In the genomic region with DNA sequence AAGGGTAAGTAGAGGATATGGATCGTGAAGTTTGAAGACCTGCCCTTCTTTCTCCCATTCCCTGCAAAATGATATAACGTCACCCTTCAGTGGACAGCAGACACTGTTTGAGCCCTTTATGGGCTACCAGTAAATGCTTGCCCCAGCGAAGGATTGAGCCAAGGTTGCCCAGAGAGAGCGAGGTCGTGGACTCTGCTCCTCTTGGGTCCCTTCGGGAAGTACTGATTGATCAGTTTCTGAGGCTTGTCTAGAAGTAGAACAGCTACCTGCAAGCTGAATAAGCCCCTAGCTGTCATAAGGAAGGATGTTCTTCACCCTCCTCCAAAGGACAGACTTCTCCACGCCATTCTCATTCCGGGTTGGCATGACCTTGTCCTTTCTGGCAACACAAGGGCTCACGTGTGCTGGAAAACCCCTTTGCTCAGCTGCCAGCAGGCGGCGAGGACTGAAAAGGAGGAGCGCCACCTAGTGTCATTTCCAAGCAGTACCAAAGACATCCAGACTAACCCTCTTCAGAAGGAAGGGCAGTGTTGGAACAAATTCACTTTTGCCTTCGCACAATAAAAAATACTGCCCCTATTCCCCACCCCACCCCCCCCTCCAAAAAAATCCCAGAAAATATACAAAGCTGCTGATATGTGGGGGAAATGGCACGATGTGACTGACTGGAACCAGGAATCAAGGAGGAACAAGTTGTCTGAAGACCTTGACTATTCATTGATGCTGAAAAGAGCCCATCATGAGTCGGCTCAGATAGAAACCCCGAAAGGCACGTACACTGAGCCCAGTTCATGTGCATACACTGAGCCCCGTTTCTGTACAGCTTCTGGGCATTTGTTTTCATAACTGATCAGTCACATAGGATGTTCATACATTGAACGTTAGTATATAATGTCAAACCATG, we compare ENCODE assay signal across 8 mouse cellular contexts.
DNase-seq lines count a peak whose midpoint lies in the region; ATAC-seq and TF ChIP-seq lines count a peak whose summit lies in the region.

No protein-coding gene starts in this region.

- WGBS in embryonic facial prominence, embryonic 12.5 days: 43% methylated on average over 19 of the region's 19 CpGs
- 45% methylated on average over 19 of the region's 19 CpGs for WGBS in limb, embryonic 15.5 days

- H3K4me1 ChIP-seq in embryonic facial prominence, embryonic 12.5 days: no peaks in the 10 kb centered on the region
- H3K4me1 ChIP-seq in limb, embryonic 15.5 days: peaks cover 3% of the 10 kb centered on the region; the same call in 1 of the 2 replicates

- no peak overlapping the region for H3K4me3 ChIP-seq in embryonic facial prominence, embryonic 12.5 days
- no peak overlapping the region for H3K4me3 ChIP-seq in limb, embryonic 15.5 days
- H3K4me3 ChIP-seq in myocyte: no peak overlapping the region

- no peaks in the 10 kb centered on the region for H3K27me3 ChIP-seq in embryonic facial prominence, embryonic 12.5 days
- H3K27me3 ChIP-seq in limb, embryonic 15.5 days: no peaks in the 10 kb centered on the region
- peaks cover 28% of the 10 kb centered on the region for H3K27me3 ChIP-seq in myocyte (ENCODE audit: control insufficient read depth, insufficient read depth, insufficient read length)
- H3K27me3 ChIP-seq in splenic B cell, adult 2 months (ENCODE audit: control insufficient read depth, insufficient read depth, low read length, poor library complexity, severe bottlenecking): no peaks in the 10 kb centered on the region

- DNase-seq in 3134 (ENCODE audit: extremely low read depth, insufficient read length, low spot score): peak; percentile 52
- DNase-seq in adrenal gland, postnatal 25 days: peak; percentile 76
- peak; percentile 33 to 60 for DNase-seq in heart, adult 9 months (ENCODE audit: low spot score in 2 of 2)
- DNase-seq in kidney, adult 9 months: peak; percentile 84
- DNase-seq in splenic B cell, adult 2 months (ENCODE audit: low read depth, low spot score): peak; percentile 79

- no peak overlapping the region for H3ac ChIP-seq in myocyte (ENCODE audit: control insufficient read depth, insufficient read length)

- 0 out of 2 replicates have a peak overlapping the region, but pooled peaks have one; percentile 16 for H3K4me2 ChIP-seq in embryonic facial prominence, embryonic 12.5 days (replicated peaks)
- H3K4me2 ChIP-seq in limb, embryonic 15.5 days: peak overlapping the region; percentile 27; the same call in 1 of the 2 replicates
- H3K4me2 ChIP-seq in myocyte (ENCODE audit: low read depth): peak overlapping the region; percentile 10

- no peak overlapping the region for H3K9ac ChIP-seq in embryonic facial prominence, embryonic 12.5 days
- H3K9ac ChIP-seq in limb, embryonic 15.5 days: no peak overlapping the region

- H3K27ac ChIP-seq in embryonic facial prominence, embryonic 12.5 days: no peak overlapping the region
- H3K27ac ChIP-seq in limb, embryonic 15.5 days: no peak overlapping the region

- H3K79me2 ChIP-seq in myocyte (ENCODE audit: control insufficient read depth, insufficient read depth): no peaks in the 10 kb centered on the region

- no peaks in the 10 kb centered on the region for H3K36me3 ChIP-seq in embryonic facial prominence, embryonic 12.5 days
- H3K36me3 ChIP-seq in limb, embryonic 15.5 days: no peaks in the 10 kb centered on the region
- no peaks in the 10 kb centered on the region for H3K36me3 ChIP-seq in myocyte (ENCODE audit: control insufficient read depth, insufficient read depth)
- no peaks in the 10 kb centered on the region for H3K36me3 ChIP-seq in splenic B cell, adult 2 months (ENCODE audit: control insufficient read depth, insufficient read depth, low read length, poor library complexity, severe bottlenecking)

- no peak for TF ChIP-seq POLR2A in myocyte (IDR thresholded peaks at IDR 0.05; ENCODE audit: insufficient read length, low read depth)

- no peaks in the 10 kb centered on the region for H3K9me3 ChIP-seq in embryonic facial prominence, embryonic 12.5 days
- no peaks in the 10 kb centered on the region for H3K9me3 ChIP-seq in limb, embryonic 15.5 days

- ATAC-seq in embryonic facial prominence, embryonic 12.5 days (ENCODE audit: insufficient number of reproducible peaks, insufficient read depth, low FRiP score, low TSS enrichment): no peak
- no peak for ATAC-seq in limb, embryonic 15.5 days (ENCODE audit: insufficient number of reproducible peaks, low FRiP score, low TSS enrichment, low read depth)

TF ChIP-seq in myocyte, 11 proteins besides CTCF, POLR2A, EP300 and RAD21:
- TF ChIP-seq USF1 (IDR thresholded peaks at IDR 0.05; ENCODE audit: low read depth) (peak; percentile 45), MYOD1 (IDR thresholded peaks at IDR 0.05; ENCODE audit: control insufficient read depth in 1 of 3, insufficient read length in 2 of 3, low read depth in 2 of 3) (no peak), CEBPB (IDR thresholded peaks at IDR 0.05; ENCODE audit: insufficient read depth, poor library complexity, severe bottlenecking) (no peak), POLR2AphosphoS2 (IDR thresholded peaks at IDR 0.05; ENCODE audit: insufficient read length, low read depth) (no peak), MYOG (IDR thresholded peaks at IDR 0.05; ENCODE audit: control insufficient read depth in 1 of 3, insufficient read depth in 1 of 3, insufficient read length in 2 of 3, low read depth in 2 of 3) (peak in 1 of 3 experiments; percentile 39), REST (IDR thresholded peaks at IDR 0.05; ENCODE audit: insufficient read depth, insufficient read length) (no peak), TCF3 (IDR thresholded peaks at IDR 0.05; ENCODE audit: insufficient read length, low read depth) (no peak), E2F4 (IDR thresholded peaks at IDR 0.05; ENCODE audit: insufficient read depth) (no peak), SRF (IDR thresholded peaks at IDR 0.05; ENCODE audit: control insufficient read depth, insufficient read length, low read depth) (no peak), MAX (IDR thresholded peaks at IDR 0.05; ENCODE audit: low read depth) (no peak)
